17 mouse cellular contexts compared by ENCODE assay signal in genomic region chr7:64579887-64580286, GRCm38 (mm10).
DNase-seq lines count a peak whose midpoint lies in the region; ATAC-seq lines count a peak whose summit lies in the region.
"Had no signal": no experiment of that assay in that cellular context is flagged by ENCODE, and none has a peak within 500 bp of the region (broad histone marks: within the 10 kb centered on the region; RNA-seq: fewer than 3 reads in every experiment).

No protein-coding gene starts in this region.

- WGBS in neural tube, embryonic 11.5 days, result 39% methylated on average over 4 of the region's 4 CpGs
- 35% methylated on average over 4 of the region's 4 CpGs for WGBS in hindbrain, embryonic 12.5 days
- WGBS in midbrain, embryonic 14.5 days, result 30% methylated on average over 4 of the region's 4 CpGs

- H3K9ac ChIP-seq in neural tube, embryonic 11.5 days (ENCODE audit: low read length), result no peak overlapping the region
- no peak overlapping the region for H3K9ac ChIP-seq in hindbrain, embryonic 12.5 days
- H3K9ac ChIP-seq in midbrain, embryonic 14.5 days (replicated peaks; ENCODE audit: low read length), result 0 out of 2 replicates have a peak overlapping the region, but pooled peaks have one; percentile 26

- H3K36me3 ChIP-seq in neural tube, embryonic 11.5 days (ENCODE audit: control insufficient read depth, insufficient read depth, low read length), result no peaks in the 10 kb centered on the region
- no peaks in the 10 kb centered on the region for H3K36me3 ChIP-seq in hindbrain, embryonic 12.5 days
- no peaks in the 10 kb centered on the region for H3K36me3 ChIP-seq in midbrain, embryonic 14.5 days (ENCODE audit: control insufficient read depth, insufficient read depth, low read length)
- H3K36me3 ChIP-seq: G1E had no signal

- DNase-seq in neural tube, embryonic 11.5 days (ENCODE audit: low spot score), result no peak
- no peak for DNase-seq in neural tube, embryonic 10.5 days (ENCODE audit: extremely low spot score, low spot score)
- DNase-seq in midbrain, embryonic 14.5 days, result peak; percentile 45
- no peak for DNase-seq in retina, embryonic 14.5 days (ENCODE audit: low spot score)
- no peak for DNase-seq in spleen, postnatal 10 days (ENCODE audit: low spot score in 2 of 2)
- no peak for DNase-seq in heart, adult 11 months
- DNase-seq: adrenal gland, postnatal 10 days; gastrocnemius, adult 2 months; heart, postnatal 4 days; kidney, adult 9 months; lung, adult 18-20 months; retina, postnatal 1 day had no signal

- no peak overlapping the region for H3K4me2 ChIP-seq in neural tube, embryonic 11.5 days (ENCODE audit: low read depth)
- no peak overlapping the region for H3K4me2 ChIP-seq in hindbrain, embryonic 12.5 days (replicated peaks)
- no peak overlapping the region for H3K4me2 ChIP-seq in midbrain, embryonic 14.5 days (ENCODE audit: low read length)
- H3K4me2 ChIP-seq: heart, embryonic 11.5 days had no signal

- ATAC-seq in neural tube, embryonic 11.5 days (ENCODE audit: insufficient read depth, low FRiP score, low TSS enrichment), result peak; percentile 75
- ATAC-seq in hindbrain, embryonic 12.5 days (ENCODE audit: low FRiP score), result peak; percentile 79
- no peak for ATAC-seq in midbrain, embryonic 14.5 days (ENCODE audit: low FRiP score, low TSS enrichment)

- H3K27ac ChIP-seq in neural tube, embryonic 11.5 days (ENCODE audit: low read depth, low read length), result 0 out of 2 replicates have a peak overlapping the region, but pooled peaks have one; percentile 39
- H3K27ac ChIP-seq in hindbrain, embryonic 12.5 days, result peak overlapping the region; percentile 55
- H3K27ac ChIP-seq in midbrain, embryonic 14.5 days (replicated peaks; ENCODE audit: low read depth, low read length), result peak overlapping the region; percentile 63
- H3K27ac ChIP-seq: gastrocnemius, adult 2 months; stomach, postnatal 0 days had no signal

- H3K4me1 ChIP-seq in neural tube, embryonic 11.5 days (ENCODE audit: control insufficient read depth, insufficient read depth, low read length), result peaks cover 8% of the 10 kb centered on the region; the same call in 1 of the 2 replicates
- peaks cover 23% of the 10 kb centered on the region for H3K4me1 ChIP-seq in hindbrain, embryonic 12.5 days
- H3K4me1 ChIP-seq in midbrain, embryonic 14.5 days (ENCODE audit: control insufficient read depth, insufficient read depth, low read length), result peaks cover 26% of the 10 kb centered on the region

- no peak overlapping the region for H3K4me3 ChIP-seq in neural tube, embryonic 11.5 days (ENCODE audit: low read depth, low read length)
- H3K4me3 ChIP-seq in hindbrain, embryonic 12.5 days, result no peak overlapping the region
- H3K4me3 ChIP-seq in midbrain, embryonic 14.5 days (replicated peaks; ENCODE audit: low read depth, low read length), result no peak overlapping the region
- H3K4me3 ChIP-seq: gastrocnemius, adult 2 months; myocyte had no signal

- H3K9me3 ChIP-seq in neural tube, embryonic 11.5 days (ENCODE audit: control insufficient read depth, low read length), result no peaks in the 10 kb centered on the region; the same call in 1 of the 2 replicates
- H3K9me3 ChIP-seq in hindbrain, embryonic 12.5 days (replicated peaks), result no peaks in the 10 kb centered on the region
- no peaks in the 10 kb centered on the region for H3K9me3 ChIP-seq in midbrain, embryonic 14.5 days (ENCODE audit: control insufficient read depth, low read length)

- no peaks in the 10 kb centered on the region for H3K27me3 ChIP-seq in neural tube, embryonic 11.5 days (ENCODE audit: control insufficient read depth, insufficient read depth, low read length)
- H3K27me3 ChIP-seq in hindbrain, embryonic 12.5 days, result no peaks in the 10 kb centered on the region
- no peaks in the 10 kb centered on the region for H3K27me3 ChIP-seq in midbrain, embryonic 14.5 days (ENCODE audit: control insufficient read depth, insufficient read depth, low read length)
